Mouse (Mus musculus): ENCODE data around the gene Tst. TPM values are rescaled to one million over a fixed set of nuclear protein-coding genes. Genes with fewer than 3 reads are reported as not detected.
A peak's percentile ranks its signal among the peaks of the same experiment; 100 is the strongest.

Gene Tst
- polyA plus RNA-seq, 1 experiment from 2014 or later = 363 TPM

GRCm38 (mm10) chr15:78368926-78369346 lies 36.8 kb downstream of the Tst start:
- 2% methylated on average over 8 of the region's 8 CpGs for WGBS (ENCODE audit: insufficient replicate concordance)
- DNase-seq (peak; percentile 67), ATAC-seq (peak; percentile 95)
- H3K9me3 ChIP-seq (ENCODE audit: low read length) = no peaks in the 10 kb centered on the region
- peak; percentile 86 for TF ChIP-seq CTCF (IDR thresholded peaks at IDR 0.05; ENCODE audit: low read depth)
- TF ChIP-seq EP300 (IDR thresholded peaks at IDR 0.05; ENCODE audit: low read depth) = peak; percentile 75
- H3K36me3 ChIP-seq (replicated peaks; ENCODE audit: insufficient read depth, low read length) = no peaks in the 10 kb centered on the region
- no peaks in the 10 kb centered on the region for H3K27me3 ChIP-seq (ENCODE audit: insufficient read depth, low read length)
- H3K9ac ChIP-seq (replicated peaks) = no peak overlapping the region; the same call in 1 of the 2 replicates
- H3K4me3 ChIP-seq (ENCODE audit: low read depth, low read length) = no peak overlapping the region
- H3K4me2 ChIP-seq (ENCODE audit: low read depth, low read length) = peak overlapping the region; percentile 31; the same call in 1 of the 2 replicates
- peaks cover 21% of the 10 kb centered on the region; the same call in 1 of the 2 replicates for H3K4me1 ChIP-seq (ENCODE audit: insufficient read depth)
- peak overlapping the region; percentile 49; the same call in 1 of the 2 replicates for H3K27ac ChIP-seq (ENCODE audit: low read depth)

- no peaks in the 10 kb centered on the region for H3K27me3 ChIP-seq (ENCODE audit: insufficient read depth, low read length)
- H3K36me3 ChIP-seq (replicated peaks; ENCODE audit: insufficient read depth, low read length) = no peaks in the 10 kb centered on the region
- no peak overlapping the region for H3K9ac ChIP-seq (replicated peaks)
- WGBS (ENCODE audit: insufficient replicate concordance) = 57% methylated on average over 3 of the region's 3 CpGs
- DNase-seq (no peak), ATAC-seq (no peak)
- TF ChIP-seq EP300 (IDR thresholded peaks at IDR 0.05; ENCODE audit: low read depth) = no peak
- no peak for TF ChIP-seq CTCF (IDR thresholded peaks at IDR 0.05; ENCODE audit: low read depth)
- no peak overlapping the region; the same call in 1 of the 2 replicates for H3K27ac ChIP-seq (ENCODE audit: low read depth)
- H3K4me1 ChIP-seq (ENCODE audit: insufficient read depth) = peaks cover 21% of the 10 kb centered on the region; the same call in 1 of the 2 replicates
- no peak overlapping the region for H3K4me3 ChIP-seq (ENCODE audit: low read depth, low read length)
- H3K9me3 ChIP-seq (ENCODE audit: low read length) = no peaks in the 10 kb centered on the region
- H3K4me2 ChIP-seq (ENCODE audit: low read depth, low read length) = no peak overlapping the region
These were observed 37.9 kb downstream of the Tst start for GRCm38 (mm10) chr15:78367811-78368210.

GRCm38 (mm10) chr15:78366875-78367274 lies 38.8 kb downstream of the Tst start:
- Histone ChIP-seq H3K36me3 (replicated peaks; ENCODE audit: insufficient read depth, low read length) (no peaks in the 10 kb centered on the region), H3K9me3 (ENCODE audit: low read length) (peaks cover 4% of the 10 kb centered on the region), H3K4me3 (ENCODE audit: low read depth, low read length) (no peak overlapping the region), H3K27ac (ENCODE audit: low read depth) (no peak overlapping the region), H3K4me2 (ENCODE audit: low read depth, low read length) (no peak overlapping the region), H3K4me1 (ENCODE audit: insufficient read depth) (peaks cover 21% of the 10 kb centered on the region; the same call in 1 of the 2 replicates), H3K9ac (replicated peaks) (no peak overlapping the region), H3K27me3 (ENCODE audit: insufficient read depth, low read length) (no peaks in the 10 kb centered on the region)
- DNase-seq = no peak
- TF ChIP-seq CTCF (IDR thresholded peaks at IDR 0.05; ENCODE audit: low read depth) (no peak), EP300 (IDR thresholded peaks at IDR 0.05; ENCODE audit: low read depth) (no peak)
- ATAC-seq = no peak
- 75% methylated on average over 8 of the region's 8 CpGs for WGBS (ENCODE audit: insufficient replicate concordance)

- Histone ChIP-seq H3K27ac (ENCODE audit: low read depth) (no peak overlapping the region), H3K4me3 (ENCODE audit: low read depth, low read length) (no peak overlapping the region), H3K4me2 (ENCODE audit: low read depth, low read length) (no peak overlapping the region), H3K9me3 (ENCODE audit: low read length) (peaks cover 4% of the 10 kb centered on the region), H3K9ac (replicated peaks) (no peak overlapping the region), H3K36me3 (replicated peaks; ENCODE audit: insufficient read depth, low read length) (no peaks in the 10 kb centered on the region), H3K27me3 (ENCODE audit: insufficient read depth, low read length) (no peaks in the 10 kb centered on the region), H3K4me1 (ENCODE audit: insufficient read depth) (peaks cover 21% of the 10 kb centered on the region; the same call in 1 of the 2 replicates)
- TF ChIP-seq CTCF (IDR thresholded peaks at IDR 0.05; ENCODE audit: low read depth) = no peak
- TF ChIP-seq EP300 (IDR thresholded peaks at IDR 0.05; ENCODE audit: low read depth) = no peak
- whole genome bisulfite sequencing (ENCODE audit: insufficient replicate concordance) = 53% methylated on average over 2 of the region's 2 CpGs
- ATAC-seq = no peak
- no peak for DNase-seq
These were observed 39.8 kb downstream of the Tst start for GRCm38 (mm10) chr15:78365916-78366315.

GRCm38 (mm10) chr15:78355548-78355947 lies 50.2 kb downstream of the Tst start:
- no peak for TF ChIP-seq CTCF (IDR thresholded peaks at IDR 0.05; ENCODE audit: low read depth)
- no peak for TF ChIP-seq EP300 (IDR thresholded peaks at IDR 0.05; ENCODE audit: low read depth)
- H3K4me1 ChIP-seq (ENCODE audit: insufficient read depth) = peaks cover 3% of the 10 kb centered on the region; the same call in 1 of the 2 replicates
- 61% methylated on average over 5 of the region's 5 CpGs for WGBS (ENCODE audit: insufficient replicate concordance)
- no peak overlapping the region for H3K4me2 ChIP-seq (ENCODE audit: low read depth, low read length)
- H3K9me3 ChIP-seq (ENCODE audit: low read length) = no peaks in the 10 kb centered on the region
- H3K36me3 ChIP-seq (replicated peaks; ENCODE audit: insufficient read depth, low read length) = no peaks in the 10 kb centered on the region
- H3K27ac ChIP-seq (ENCODE audit: low read depth) = no peak overlapping the region
- H3K4me3 ChIP-seq (ENCODE audit: low read depth, low read length) = no peak overlapping the region
- no peak for DNase-seq
- no peak overlapping the region for H3K9ac ChIP-seq (replicated peaks)
- no peaks in the 10 kb centered on the region for H3K27me3 ChIP-seq (ENCODE audit: insufficient read depth, low read length)
- no peak for ATAC-seq

GRCm38 (mm10) chr15:78354958-78355357 lies 50.7 kb downstream of the Tst start:
- peaks cover 3% of the 10 kb centered on the region; the same call in 1 of the 2 replicates for H3K4me1 ChIP-seq (ENCODE audit: insufficient read depth)
- H3K4me3 ChIP-seq (ENCODE audit: low read depth, low read length) = no peak overlapping the region
- H3K27ac ChIP-seq (ENCODE audit: low read depth) = no peak overlapping the region
- no peak overlapping the region for H3K9ac ChIP-seq (replicated peaks)
- no peaks in the 10 kb centered on the region for H3K36me3 ChIP-seq (replicated peaks; ENCODE audit: insufficient read depth, low read length)
- peak; percentile 62 for DNase-seq
- ATAC-seq = peak; percentile 57; the same call in 1 of the 2 replicates
- H3K9me3 ChIP-seq (ENCODE audit: low read length) = no peaks in the 10 kb centered on the region
- no peak for TF ChIP-seq EP300 (IDR thresholded peaks at IDR 0.05; ENCODE audit: low read depth)
- TF ChIP-seq CTCF (IDR thresholded peaks at IDR 0.05; ENCODE audit: low read depth) = peak; percentile 80
- no peaks in the 10 kb centered on the region for H3K27me3 ChIP-seq (ENCODE audit: insufficient read depth, low read length)
- WGBS (ENCODE audit: insufficient replicate concordance) = 0% methylated on average over 1 of the region's 1 CpGs
- H3K4me2 ChIP-seq (ENCODE audit: low read depth, low read length) = no peak overlapping the region
